Mouse (Mus musculus): ENCODE measurements around the gene Fam208b. TPM values are rescaled to one million over a fixed set of nuclear protein-coding genes. Genes with fewer than 3 reads are reported as not detected.
"Not testable (repeated sequence)": the region's sequence is repeated elsewhere in the genome, so short reads cannot be mapped to it uniquely, and the experiment has no call there.

Gene Fam208b
- polyA plus RNA-seq, 1 experiment = 8.1 TPM

DNA sequence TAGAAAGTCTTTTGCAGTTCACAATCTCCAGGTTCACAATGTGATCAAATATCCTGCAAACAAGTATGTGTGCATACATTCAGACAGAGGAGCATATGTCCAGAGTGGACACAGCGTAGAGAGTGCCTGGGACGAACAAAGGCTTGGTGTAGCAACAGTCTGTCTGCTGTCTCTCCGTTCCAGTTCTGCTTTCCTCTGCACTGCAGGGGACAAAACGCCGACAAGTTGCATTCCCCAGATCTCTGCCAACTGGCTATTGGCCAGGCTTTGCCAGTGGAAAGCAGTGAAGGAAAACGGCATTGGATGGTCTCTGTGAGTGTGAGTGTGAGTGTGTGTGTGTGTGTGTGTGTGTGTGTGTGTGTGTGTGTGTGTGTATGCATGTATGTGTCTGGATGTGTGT is 87.4 kb downstream of the Fam208b start:
- H3K4me1 ChIP-seq (ENCODE audit: control insufficient read depth, insufficient read depth, low read length) = peaks cover 35% of the 10 kb centered on the region
- H3K27ac ChIP-seq (ENCODE audit: insufficient read depth, low read depth, low read length) = peak overlapping the region; percentile 35
- TF ChIP-seq CTCF (IDR thresholded peaks at IDR 0.05; ENCODE audit: low read depth, low read length) (no peak), POLR2A (IDR thresholded peaks at IDR 0.05; ENCODE audit: borderline replicate concordance, low read depth, low read length) (no peak)
- no peak overlapping the region for H3K4me3 ChIP-seq (ENCODE audit: insufficient read depth, low read length)

DNA sequence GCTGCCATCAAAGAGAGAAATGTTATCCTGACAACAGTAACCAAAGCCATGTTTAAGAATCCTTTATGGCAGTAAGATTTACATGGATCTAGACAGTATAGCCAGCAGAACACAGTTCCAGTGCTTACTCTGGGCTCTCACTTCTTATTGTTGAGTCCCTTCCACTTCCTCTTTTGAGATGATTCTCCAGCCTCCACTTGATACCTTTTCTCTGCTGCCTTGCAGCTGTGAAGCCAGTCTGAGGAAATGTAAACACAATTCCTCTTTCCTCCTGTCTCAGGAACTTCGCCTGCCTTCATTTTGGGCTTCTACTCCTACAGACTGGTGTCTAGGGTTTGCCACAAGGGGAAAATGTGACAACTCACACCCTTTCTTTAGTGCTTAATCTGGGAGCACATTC is 90.9 kb downstream of the Fam208b start:
- not testable (repeated sequence) for H3K4me3 ChIP-seq (ENCODE audit: insufficient read depth, low read length); H3K27ac ChIP-seq (ENCODE audit: insufficient read depth, low read depth, low read length)
- peaks cover 22% of the 10 kb centered on the region for H3K4me1 ChIP-seq (ENCODE audit: control insufficient read depth, insufficient read depth, low read length)

DNA sequence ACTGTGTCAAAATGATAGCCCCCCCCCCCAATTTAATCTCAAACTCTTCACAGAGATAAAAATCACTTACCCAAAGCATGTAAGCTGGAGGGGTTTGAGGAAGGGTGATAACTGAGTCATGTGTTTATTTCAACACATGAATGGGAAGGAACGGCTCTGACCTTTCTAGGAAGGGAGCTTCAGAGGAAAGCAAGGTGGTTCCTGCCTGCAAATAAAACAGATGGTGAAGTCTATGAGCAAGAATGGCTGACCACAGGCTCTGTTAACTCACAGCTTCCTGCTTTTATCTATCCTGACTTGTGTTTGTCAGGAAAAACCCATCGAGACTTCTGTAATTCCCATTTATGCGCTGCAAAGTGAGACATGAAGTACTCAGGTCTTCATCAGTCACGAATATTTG is 91.6 kb downstream of the Fam208b start:
- H3K4me1 ChIP-seq (ENCODE audit: control insufficient read depth, insufficient read depth, low read length) = peaks cover 22% of the 10 kb centered on the region
- not testable (repeated sequence) for H3K4me3 ChIP-seq (ENCODE audit: insufficient read depth, low read length); H3K27ac ChIP-seq (ENCODE audit: insufficient read depth, low read depth, low read length)

Other genes with a start within 250 kb of the Fam208b start
- gene Gdi2, start 73.0 kb downstream of the Fam208b start, polyA plus RNA-seq (2012; ENCODE audit: insufficient read depth, insufficient read length, missing spikeins) = 1,054 and 1,106 TPM in 2 replicates
- 10.6 and 12.8 TPM in 2 replicates for gene Asb13, start 22.9 kb upstream of the Fam208b start, polyA plus RNA-seq (2012; ENCODE audit: insufficient read depth, insufficient read length, missing spikeins)
- not detected in 2 replicates for gene Calml3, start 193.2 kb upstream of the Fam208b start, polyA plus RNA-seq (2012; ENCODE audit: insufficient read depth, insufficient read length, missing spikeins)
- gene Calm4, start 226.6 kb upstream of the Fam208b start, polyA plus RNA-seq (2012; ENCODE audit: insufficient read depth, insufficient read length, missing spikeins) = not detected in 2 replicates
- not detected in 2 replicates for gene Calm5, start 243.1 kb upstream of the Fam208b start, polyA plus RNA-seq (2012; ENCODE audit: insufficient read depth, insufficient read length, missing spikeins)

Data from bone marrow macrophage, adult 2 months (primary cell).